Mouse (Mus musculus) cortical plate, adult 2 months (tissue): Measurements from ENCODE around the gene Pcyox1.

ENCODE experiments used
- CTCF ChIP-seq: fragments of 200-500 bp; IDR thresholded peaks from 2 replicates; pipeline ENCODE4 v1.5.1; 2011; ENCODE audit warnings: mild to moderate bottlenecking, control low read depth, low read length; ENCODE audit not compliant: insufficient read depth; ENCODE audit errors: extremely low read depth
- POLR2A ChIP-seq: fragments of 200-500 bp; IDR thresholded peaks from 2 replicates; pipeline ENCODE4 v1.6.1; 2011; ENCODE audit warnings: mild to moderate bottlenecking, low read length, control low read depth; ENCODE audit not compliant: insufficient read depth; ENCODE audit errors: extremely low read depth

DNA sequence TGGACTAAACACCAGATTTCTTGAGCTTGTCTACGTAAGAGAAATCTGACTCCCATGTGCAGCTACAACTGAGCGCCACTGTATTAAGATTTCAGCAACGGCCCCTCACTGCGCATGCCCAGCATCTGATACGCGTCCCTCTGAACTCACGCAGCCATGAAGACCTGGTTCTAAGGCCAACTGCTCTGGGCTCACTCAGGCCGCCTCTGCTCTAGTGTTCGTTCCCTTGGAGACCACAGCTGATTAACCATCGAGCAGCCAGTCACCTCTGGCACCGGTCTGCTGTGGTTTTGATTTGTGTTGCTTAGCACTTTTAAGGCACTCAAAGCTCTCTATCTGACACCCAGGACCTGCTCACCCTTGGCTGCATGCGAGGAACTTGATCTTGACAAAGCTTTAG, 9.6 kb downstream of the Pcyox1 start:
- TF ChIP-seq POLR2A (no peak), CTCF (no peak)
